Mouse (Mus musculus): ENCODE results near the gene Cks2. TPM values are rescaled to one million over a fixed set of nuclear protein-coding genes. Genes with fewer than 3 reads are reported as not detected.

Cks2 gene
- total and polyA plus RNA-seq, 3 experiments = 243 to 846 (median 297) TPM

DNA sequence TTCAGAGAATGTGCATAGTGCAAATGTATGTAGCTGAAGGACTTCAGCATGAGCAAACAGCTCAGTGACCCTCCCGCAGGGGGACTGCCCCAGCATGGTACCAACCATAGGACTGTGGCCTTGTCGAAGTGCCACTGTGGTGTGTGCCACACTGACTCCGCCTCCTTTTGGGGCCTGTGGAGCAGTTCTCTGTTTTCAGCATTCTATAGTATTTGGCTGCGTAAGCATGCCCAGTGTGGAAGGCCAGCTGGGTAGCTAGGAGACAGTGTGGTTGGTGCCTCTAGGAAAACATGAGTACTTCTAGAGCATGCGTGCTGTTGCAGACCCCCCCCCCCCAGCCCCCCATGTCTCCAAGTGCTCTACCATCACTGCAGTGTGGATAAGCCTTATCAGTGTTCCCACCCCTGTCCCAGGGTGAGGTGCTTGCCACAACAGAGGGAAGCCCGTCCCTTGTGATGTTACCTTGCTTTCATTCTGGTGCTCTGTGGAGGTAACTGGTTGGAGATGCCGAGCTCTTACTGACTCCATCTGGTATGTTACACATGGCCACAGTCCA, 32.7 kb downstream of the Cks2 start (continued):
- TF ChIP-seq CTCF (IDR thresholded peaks at IDR 0.05 in 2 of 3, conservative IDR thresholded peaks at IDR 0.05 in 1 of 3; ENCODE audit: control insufficient read depth in 1 of 3, insufficient read depth in 1 of 3, low read depth in 2 of 3, low read length in 3 of 3, poor library complexity in 1 of 3, severe bottlenecking in 1 of 3) (no peak), GATA1 (IDR thresholded peaks at IDR 0.05; ENCODE audit: low read depth, low read length) (peak; percentile 52; the same call in 1 of the 2 replicates), ELF1 (IDR thresholded peaks at IDR 0.05; ENCODE audit: low read depth, low read length) (0 out of 2 replicates have a peak, but pooled peaks have one; percentile 10), ZC3H11A (IDR thresholded peaks at IDR 0.05; ENCODE audit: low read depth, low read length) (0 out of 2 replicates have a peak, but pooled peaks have one; percentile 14), ETS1 (IDR thresholded peaks at IDR 0.05; ENCODE audit: low read depth, low read length) (peak; percentile 75), USF2 (IDR thresholded peaks at IDR 0.05; ENCODE audit: borderline replicate concordance in 1 of 2, insufficient read depth in 1 of 2, low read depth in 1 of 2, low read length in 2 of 2) (no peak), USF1 (IDR thresholded peaks at IDR 0.05; ENCODE audit: low read depth, low read length) (no peak), GABPA (IDR thresholded peaks at IDR 0.05; ENCODE audit: low read depth, low read length) (no peak), CHD2 (IDR thresholded peaks at IDR 0.05; ENCODE audit: low read length) (no peak), E2F4 (IDR thresholded peaks at IDR 0.05; ENCODE audit: borderline replicate concordance, low read depth, low read length) (no peak), ZMIZ1 (IDR thresholded peaks at IDR 0.05; ENCODE audit: low read depth, low read length) (no peak), EP300 (IDR thresholded peaks at IDR 0.05; ENCODE audit: low read depth in 1 of 2, low read length in 2 of 2) (peak; percentile 51 to 79)

DNA sequence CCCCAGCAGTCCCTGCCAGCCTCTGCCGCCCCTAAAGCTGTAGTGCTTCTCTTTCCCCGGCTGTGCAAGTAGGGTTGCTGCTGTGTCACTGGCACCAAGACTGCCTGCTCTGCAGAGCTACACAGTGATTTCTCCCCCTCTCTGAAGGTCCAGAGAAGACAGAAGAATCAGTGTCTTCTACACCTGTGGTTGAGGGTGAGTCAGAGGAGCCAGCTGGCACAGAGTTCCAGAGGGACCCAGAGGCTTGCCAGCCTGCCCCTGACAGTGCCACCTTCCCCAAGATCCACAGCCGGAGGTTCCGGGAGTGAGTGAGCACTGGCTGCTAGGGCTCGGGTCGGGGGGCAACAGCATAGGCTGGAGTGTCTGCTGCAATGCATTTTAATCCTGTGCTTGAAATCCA, 33.7 kb downstream of the Cks2 start:
- H3K27ac ChIP-seq (ENCODE audit: control insufficient read depth, low read depth, low read length) = no peak overlapping the region
- H3K9ac ChIP-seq (ENCODE audit: control insufficient read depth, low read depth, low read length, poor library complexity, severe bottlenecking) = no peak overlapping the region
- TF ChIP-seq BHLHE40 (IDR thresholded peaks at IDR 0.05; ENCODE audit: borderline replicate concordance, low read depth, low read length) = no peak
- no peak for TF ChIP-seq JUND (IDR thresholded peaks at IDR 0.05; ENCODE audit: low read depth, low read length)
- no peak for TF ChIP-seq MAZ (IDR thresholded peaks at IDR 0.05; ENCODE audit: low read depth, low read length)
- no peak for TF ChIP-seq RAD21 (IDR thresholded peaks at IDR 0.05; ENCODE audit: low read depth, low read length)
- TF ChIP-seq GATA1 (IDR thresholded peaks at IDR 0.05; ENCODE audit: low read depth, low read length) = no peak
- TF ChIP-seq ETS1 (IDR thresholded peaks at IDR 0.05; ENCODE audit: low read depth, low read length) = no peak
- TF ChIP-seq MAFK (IDR thresholded peaks at IDR 0.05; ENCODE audit: borderline replicate concordance, low read depth, low read length) = no peak
- no peak for TF ChIP-seq NELFE (IDR thresholded peaks at IDR 0.05; ENCODE audit: low read depth, low read length)
- TF ChIP-seq POLR2A (IDR thresholded peaks at IDR 0.05; ENCODE audit: control insufficient read depth in 1 of 2, insufficient read depth in 1 of 2, low read depth in 1 of 2, low read length in 2 of 2, poor library complexity in 1 of 2) = no peak
- H3K36me3 ChIP-seq (ENCODE audit: control insufficient read depth in 1 of 2, insufficient read depth in 2 of 2, low read length in 2 of 2) = peaks cover 27 to 28% of the 10 kb centered on the region in 2 experiments
- H3K4me1 ChIP-seq (ENCODE audit: control insufficient read depth in 1 of 2, insufficient read depth in 2 of 2, low read length in 2 of 2) = peaks cover 11 to 25% of the 10 kb centered on the region in 2 experiments
- H3K27me3 ChIP-seq (ENCODE audit: control insufficient read depth in 1 of 2, insufficient read depth in 2 of 2, low read length in 2 of 2) = no peaks in the 10 kb centered on the region
- H3K79me2 ChIP-seq (ENCODE audit: control insufficient read depth, insufficient read depth, low read length, poor library complexity) = no peaks in the 10 kb centered on the region
- no peak for DNase-seq (ENCODE audit: low read depth, low spot score)
- H3K9me3 ChIP-seq (replicated peaks; ENCODE audit: insufficient read depth, low read length) = no peaks in the 10 kb centered on the region
- no peak overlapping the region for H3K4me3 ChIP-seq (ENCODE audit: control insufficient read depth in 1 of 2, insufficient read depth in 1 of 2, low read depth in 2 of 2, low read length in 2 of 2)
